Mouse (Mus musculus) adrenal gland, adult 18-20 months (tissue): Measurements from ENCODE around the gene A030005L19Rik. TPM values are rescaled to one million over a fixed set of nuclear protein-coding genes. Genes with fewer than 3 reads are reported as not detected.
"Not testable (repeated sequence)": the region's sequence is repeated elsewhere in the genome, so short reads cannot be mapped to it uniquely, and the experiment has no call there.

Source experiments
- DNase-seq, 2 experiments: peaks; one replicate each; pipeline ENCODE4 v3.0.0; 2021 to 2022; ENCODE audit warnings: low spot score in 2 of 2
- long read RNA-seq, 2 experiments: library from polyadenylated mRNA; stranded (forward); transcript quantifications; one replicate each; pipeline ENCODE4 v2.0.0; 2021
- total RNA-seq, 2 experiments: library from RNA; stranded (reverse); gene quantifications; 1 replicate in 1 of 2; 2 replicates in 1 of 2; pipeline ENCODE4 v1.2.3; 2021

A030005L19Rik gene
- total RNA-seq = not detected
- long read RNA-seq, experiment 1 = 0 reads
- long read RNA-seq, experiment 2 = 0 reads

DNA sequence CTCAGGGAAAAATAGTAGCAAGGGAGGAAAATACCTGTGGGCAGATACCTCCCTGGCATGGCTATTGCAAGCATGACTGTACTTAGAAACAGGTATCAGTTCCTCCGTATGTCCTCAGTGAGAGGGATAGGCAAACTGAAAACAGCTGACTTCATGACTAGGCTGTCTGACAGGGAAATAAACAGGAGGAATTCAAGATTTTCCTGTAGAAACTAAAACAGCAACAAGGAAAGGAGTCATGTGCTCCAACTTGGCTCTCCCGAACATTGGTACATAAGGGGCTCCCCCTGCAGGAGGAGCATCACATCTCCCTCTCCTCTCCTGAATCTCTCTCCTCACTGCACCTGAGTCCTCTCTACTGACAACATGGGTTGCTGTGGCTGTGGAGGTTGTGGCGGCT lies at the start of gene A030005L19Rik:
Gene A030005L19Rik (plus strand): TSS at position 301 of the 400 bp plus-strand sequence.
- no peak for DNase-seq

DNA sequence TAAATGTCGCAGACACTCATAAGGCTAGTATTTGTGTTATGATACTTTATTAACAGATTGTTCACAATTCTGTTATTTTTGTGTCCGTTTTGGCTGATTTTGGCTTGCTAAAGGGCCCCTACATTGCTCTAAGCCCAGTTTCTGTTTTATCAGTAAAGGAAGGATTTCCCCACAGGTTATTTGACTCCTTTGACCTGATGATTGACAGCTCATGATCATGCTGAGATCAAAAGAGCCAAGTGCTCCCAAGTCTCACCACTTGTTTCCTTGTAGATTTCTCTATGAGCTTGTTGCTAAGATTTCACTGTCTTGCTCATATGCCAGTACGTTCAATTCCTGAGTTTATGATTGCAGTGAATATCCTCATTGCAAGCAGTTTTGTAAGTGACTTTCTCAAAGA lies 42.9 kb upstream of the A030005L19Rik start:
- no peak for DNase-seq

DNA sequence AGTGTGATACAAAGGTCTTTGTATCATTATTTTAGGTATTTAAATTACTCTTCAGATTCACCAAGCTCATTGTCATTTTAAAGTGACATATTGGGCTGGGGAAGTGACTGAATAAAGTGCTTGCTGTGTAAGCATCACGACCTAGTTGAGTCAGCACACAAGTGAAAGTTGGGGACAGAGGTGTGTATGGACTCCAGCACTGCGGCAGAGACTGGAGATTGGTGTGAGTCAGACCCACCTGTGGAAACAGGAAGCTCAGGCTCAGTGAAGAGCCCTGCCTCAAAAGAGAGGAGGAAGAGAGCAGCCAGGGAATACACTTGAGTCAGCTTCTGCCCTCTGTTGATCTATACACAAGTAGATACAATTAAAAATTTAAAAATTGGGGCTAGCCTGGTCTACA lies 34.0 kb upstream of the A030005L19Rik start:
- no peak for DNase-seq

DNA sequence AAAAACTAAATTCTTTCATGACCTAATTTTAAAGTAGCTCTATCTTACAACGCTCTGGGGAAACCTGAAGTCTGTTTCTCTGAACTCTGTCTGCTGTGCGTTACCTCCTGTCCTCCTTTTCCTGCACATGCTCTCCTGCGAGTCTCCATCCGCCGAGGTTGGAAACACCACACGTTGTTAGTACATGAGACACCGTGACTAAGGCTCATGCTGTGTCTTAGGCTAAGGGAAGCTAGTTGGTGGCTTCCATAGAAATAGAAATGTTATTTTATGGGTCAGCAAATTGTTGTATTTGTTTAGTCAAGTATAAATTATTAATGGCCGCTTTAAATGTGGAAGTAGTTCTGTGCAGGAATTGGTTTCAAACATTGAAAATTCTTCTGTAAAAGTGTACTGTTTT lies 32.9 kb upstream of the A030005L19Rik start:
- no peak for DNase-seq

DNA sequence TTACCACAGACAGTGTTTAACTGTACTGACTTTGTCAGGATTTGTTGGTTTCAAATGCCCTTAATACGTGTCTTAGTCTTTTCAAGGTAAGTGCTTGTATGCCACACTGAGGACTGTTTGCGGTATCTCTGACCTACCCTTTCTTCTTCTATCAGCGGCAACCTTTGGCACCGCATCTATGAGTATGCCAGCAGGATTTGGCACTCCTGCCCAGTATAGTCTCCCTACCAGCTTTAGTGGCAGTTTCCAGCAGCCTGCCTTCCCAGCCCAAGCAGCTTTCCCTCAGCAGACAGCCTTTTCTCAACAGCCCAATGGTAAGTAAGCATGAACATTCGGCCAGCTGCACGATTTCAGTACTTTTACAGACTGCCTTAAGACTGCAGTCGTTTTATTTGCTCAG lies 19.9 kb upstream of the A030005L19Rik start:
- no peak for DNase-seq

DNA sequence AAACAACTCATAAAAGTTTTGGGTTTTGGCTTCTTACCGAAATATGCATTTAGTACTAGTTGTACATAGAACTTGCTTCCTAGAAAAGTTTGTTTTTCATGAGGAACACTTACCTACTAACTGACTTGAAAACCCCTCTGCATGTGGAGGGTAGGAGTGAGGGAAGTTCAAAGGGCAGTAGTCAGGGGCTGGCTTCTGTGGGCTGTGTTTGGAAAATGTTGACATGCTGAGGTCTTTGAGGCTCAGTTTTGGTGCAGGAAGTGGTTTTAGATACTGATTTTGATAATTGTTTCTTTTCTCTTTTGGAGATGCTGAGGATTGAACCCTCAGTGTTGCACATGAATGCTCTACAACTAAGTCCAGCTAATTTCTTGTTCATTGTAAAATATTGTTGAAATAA lies 12.6 kb upstream of the A030005L19Rik start:
- DNase-seq = no peak

DNA sequence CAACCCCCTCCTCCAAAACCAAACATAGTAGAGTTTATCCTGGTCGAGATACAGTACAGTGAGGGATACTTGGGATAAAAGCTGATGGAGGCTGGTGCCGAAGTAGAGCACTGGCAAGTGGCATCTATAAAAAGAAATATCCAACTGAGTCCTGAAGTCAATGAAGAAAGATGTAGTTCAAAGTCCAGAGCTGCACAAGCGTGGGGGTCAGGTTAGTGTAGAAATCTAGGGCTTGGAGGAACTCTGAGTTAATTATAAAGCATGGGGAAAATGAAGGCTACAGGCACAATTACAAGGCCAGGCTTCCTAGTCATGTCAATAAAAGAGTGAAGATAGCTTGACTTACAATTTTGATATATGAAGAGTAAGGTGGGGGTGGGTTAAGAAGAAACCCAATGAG lies 11.9 kb upstream of the A030005L19Rik start:
- DNase-seq = no peak

DNA sequence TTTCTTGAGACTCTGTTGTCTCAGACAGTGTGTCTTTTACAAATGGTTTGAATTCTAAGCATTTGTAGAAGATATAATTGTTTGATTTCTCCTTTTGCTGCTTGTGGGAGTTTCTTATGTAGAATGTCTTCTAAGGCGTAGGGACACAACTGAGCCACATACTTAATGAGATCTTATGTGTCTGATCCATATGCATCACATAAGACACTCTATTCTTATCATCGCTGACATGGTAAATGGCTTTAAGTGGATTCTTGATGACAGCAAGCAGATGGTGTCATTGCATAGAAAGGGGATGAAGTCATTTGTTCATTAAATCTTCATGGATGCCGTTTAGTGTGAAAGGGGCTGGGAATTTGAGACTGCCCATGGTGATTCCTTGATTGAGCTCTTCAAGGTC lies 7.2 kb upstream of the A030005L19Rik start:
- no peak for DNase-seq

DNA sequence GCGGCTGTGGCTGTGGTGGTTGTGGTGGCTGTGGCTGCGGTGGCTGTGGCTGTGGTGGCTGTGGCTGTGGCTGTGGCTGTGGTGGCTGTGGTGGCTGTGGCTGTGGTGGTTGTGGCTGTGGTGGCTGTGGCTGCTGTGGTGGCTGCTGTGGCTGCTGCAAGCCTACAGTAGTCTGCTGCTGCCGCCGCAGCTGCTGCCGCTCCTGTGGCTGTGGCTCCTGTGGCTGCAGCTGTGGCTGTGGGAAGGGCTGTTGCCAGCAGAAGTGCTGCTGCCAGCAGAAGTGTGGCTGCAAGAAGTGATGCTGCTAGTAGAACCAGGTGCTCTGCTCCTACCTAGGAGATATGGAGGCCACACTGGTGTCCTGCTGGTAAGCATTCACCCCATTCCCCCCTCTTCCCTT lies 309 bp downstream of the A030005L19Rik start:
- not testable (repeated sequence) for DNase-seq

DNA sequence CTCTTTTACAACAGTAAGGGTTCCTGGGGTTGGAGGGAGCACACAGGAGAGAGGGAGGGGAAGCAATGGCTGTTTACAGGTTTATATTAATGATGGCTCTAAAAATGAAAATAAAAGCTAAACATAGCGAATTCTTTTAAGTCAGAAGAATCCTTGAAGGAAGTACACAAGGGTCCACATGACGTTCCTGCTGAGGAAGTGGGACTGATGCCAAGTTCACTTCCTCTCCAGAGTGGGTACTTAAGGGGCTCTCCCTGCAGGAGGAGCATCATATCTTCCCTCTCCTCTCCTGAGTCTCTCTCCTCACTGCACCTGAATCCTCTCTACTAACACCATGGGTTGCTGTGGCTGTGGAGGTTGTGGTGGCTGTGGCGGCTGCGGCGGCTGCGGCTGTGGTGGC lies 11.5 kb downstream of the A030005L19Rik start, which contains the start of gene A030014E15Rik:
Gene A030014E15Rik (plus strand): TSS at position 268 of the 400 bp plus-strand sequence.
- no peak for DNase-seq

DNA sequence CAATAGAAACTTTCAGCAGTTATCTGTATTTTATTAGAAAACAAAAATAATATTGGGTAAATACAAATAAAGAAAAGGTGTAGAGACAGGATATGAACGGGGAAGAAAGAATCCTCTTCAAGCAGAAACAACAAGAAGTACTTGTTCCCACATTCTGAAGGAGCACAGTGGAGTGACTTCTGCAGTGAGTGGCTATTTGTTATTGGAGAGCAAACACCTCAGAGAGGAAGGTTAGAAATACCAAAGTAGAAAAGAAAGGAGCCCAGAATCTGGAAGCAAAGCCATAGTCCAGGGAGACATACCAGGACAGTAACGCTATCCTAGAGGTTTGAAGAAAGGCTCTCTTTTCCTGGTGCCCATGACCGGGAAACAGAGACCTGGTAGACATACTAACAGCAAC lies 17.4 kb downstream of the A030005L19Rik start:
- DNase-seq = not testable (repeated sequence)

DNA sequence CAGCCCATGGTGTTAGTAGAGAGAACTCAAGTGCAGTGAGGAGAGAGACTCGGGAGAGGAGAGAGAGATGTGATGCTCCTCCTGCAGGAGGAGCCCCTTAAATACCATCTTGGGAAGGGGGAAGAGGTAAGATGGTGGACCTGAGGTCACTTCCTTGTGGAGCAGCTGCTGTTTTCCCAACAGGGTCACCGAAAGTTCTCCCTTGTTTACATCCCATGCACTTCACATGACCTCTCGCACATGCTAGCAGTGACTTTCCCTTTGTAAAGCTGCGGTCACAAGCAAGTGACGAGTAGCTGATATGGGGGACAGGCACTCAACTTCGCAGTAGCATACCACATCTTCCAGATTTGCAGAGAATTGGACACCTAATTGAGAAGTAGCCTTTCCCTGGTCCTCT lies 18.2 kb downstream of the A030005L19Rik start, which contains the start of gene Gm6217:
Gene Gm6217 (minus strand): TSS at position 74 of the 400 bp plus-strand sequence.
- not testable (repeated sequence) for DNase-seq

DNA sequence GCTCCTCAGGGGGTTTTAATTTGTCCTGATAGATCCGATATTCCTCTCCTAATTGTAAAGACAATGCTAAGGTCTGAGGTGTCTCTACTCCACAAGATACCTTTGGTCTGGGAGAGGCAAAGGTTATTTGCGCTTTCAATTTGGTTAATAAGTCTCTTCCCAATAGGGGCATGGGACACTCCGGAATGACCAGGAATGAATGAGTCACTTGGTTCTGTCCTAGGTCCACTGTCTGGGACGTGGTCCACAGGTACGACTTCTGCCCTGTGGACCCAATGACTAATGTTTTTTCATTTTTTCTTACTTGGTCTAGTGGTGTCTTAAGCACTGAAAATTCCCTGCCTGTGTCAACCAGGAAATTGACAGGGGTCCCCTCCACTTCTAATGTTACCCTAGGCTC lies 25.5 kb downstream of the A030005L19Rik start:
- no peak for DNase-seq

DNA sequence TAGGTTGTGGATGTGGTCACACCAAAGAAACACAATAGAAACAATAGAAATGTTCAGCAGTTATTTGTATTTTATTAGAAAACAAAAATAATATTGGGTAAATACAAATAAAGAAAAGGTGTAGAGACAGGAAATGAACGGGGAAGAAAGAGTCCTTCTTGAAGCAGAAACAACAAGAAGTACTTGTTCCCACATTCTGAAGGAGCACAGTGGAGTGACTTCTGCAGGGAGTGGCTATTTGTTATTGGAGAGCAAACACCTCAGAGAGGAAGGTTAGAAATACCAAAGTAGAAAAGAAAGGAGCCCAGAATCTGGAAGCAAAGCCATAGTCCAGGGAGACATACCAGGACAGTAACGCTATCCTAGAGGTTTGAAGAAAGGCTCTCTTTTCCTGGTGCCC lies 29.4 kb downstream of the A030005L19Rik start:
- not testable (repeated sequence) for DNase-seq

DNA sequence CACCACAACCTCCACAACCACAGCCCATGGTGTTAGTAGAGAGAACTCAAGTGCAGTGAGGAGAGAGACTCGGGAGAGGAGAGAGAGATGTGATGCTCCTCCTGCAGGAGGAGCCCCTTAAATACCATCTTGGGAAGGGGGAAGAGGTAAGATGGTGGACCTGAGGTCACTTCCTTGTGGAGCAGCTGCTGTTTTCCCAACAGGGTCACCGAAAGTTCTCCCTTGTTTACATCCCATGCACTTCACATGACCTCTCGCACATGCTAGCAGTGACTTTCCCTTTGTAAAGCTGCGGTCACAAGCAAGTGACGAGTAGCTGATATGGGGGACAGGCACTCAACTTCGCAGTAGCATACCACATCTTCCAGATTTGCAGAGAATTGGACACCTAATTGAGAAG lies 30.2 kb downstream of the A030005L19Rik start, which contains the start of gene A030003K21Rik:
Gene A030003K21Rik (minus strand): TSS at position 94 of the 400 bp plus-strand sequence.
- not testable (repeated sequence) for DNase-seq

DNA sequence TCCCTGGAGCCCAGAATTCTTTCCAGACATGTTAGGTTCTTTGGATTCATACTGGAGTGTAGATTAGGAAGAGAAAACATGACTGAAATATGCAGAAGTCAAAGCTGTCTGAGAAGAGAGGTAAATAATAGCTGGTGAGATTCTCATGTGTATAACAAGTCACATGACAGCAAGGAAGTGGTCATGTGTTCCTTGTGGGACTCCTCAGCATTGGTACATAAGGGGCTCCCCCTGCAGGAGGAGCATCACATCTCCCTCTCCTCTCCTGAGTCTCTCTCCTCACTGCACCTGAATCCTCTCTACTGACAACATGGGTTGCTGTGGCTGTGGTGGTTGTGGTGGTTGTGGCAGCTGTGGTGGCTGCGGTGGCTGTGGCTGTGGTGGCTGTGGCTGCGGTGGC lies 32.9 kb downstream of the A030005L19Rik start:
- not testable (repeated sequence) for DNase-seq

DNA sequence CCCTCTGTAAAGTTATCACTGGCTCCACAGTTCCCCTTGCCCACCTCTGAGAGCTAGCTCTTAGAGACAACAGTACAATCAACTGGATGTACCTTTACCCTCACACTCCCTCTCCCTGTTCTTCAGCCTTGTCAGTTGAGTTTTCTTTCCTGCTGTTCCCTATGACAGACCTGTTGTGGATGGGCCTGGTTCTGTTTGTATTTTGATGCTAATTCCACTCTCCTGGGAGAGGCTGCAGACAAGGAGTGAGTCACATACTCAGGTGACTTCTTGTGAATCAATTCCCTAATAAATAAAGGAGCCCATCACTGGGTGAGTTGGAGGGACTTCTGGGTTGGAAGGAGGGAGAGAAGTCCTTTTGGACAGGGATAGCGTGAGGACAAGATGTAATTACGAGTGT lies 35.5 kb downstream of the A030005L19Rik start:
- no peak for DNase-seq

DNA sequence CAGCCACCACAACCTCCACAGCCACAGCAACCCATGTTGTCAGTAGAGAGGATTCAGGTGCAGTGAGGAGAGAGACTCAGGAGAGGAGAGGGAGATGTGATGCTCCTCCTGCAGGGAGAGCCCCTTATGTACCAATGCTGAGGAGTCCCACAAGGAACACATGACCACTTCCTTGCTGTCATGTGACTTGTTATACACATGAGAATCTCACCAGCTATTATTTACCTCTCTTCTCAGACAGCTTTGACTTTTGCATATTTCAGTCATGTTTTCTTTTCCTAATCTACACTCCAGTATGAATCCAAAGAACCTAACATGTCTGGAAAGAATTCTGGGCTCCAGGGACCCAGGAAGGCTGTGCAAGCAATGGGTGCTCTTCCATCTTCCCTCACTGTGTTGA lies 42.8 kb downstream of the A030005L19Rik start, which contains the start of gene Gm7544:
Gene Gm7544 (minus strand): TSS at position 101 of the 400 bp plus-strand sequence.
- not testable (repeated sequence) for DNase-seq

DNA sequence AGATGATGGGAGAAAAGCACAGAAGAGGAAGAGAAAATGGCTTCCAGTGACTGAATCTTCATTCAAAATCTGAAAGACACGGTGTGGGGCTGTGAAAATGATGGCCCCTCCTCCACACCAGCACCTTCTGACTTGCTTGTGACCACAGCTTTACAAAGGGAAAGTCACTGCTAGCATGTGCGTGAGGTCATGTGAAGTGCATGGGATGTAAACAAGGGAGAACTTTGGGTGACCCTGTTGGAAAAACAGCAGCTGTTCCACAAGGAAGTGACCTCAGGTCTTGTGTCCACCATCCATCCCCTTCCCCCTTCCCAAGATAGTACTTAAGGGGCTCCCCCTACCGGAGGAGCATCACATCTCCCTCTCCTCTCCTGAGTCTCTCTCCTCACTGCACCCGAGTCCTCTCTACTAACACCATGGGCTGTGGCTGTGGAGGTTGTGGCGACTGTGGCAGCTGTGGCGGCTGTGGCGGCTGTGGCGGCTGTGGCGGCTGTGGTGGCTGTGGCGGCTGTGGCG lies 46.8 kb downstream of the A030005L19Rik start, which contains the start of gene Gm47955:
Gene Gm47955 (plus strand): TSS at position 417 of the 516 bp plus-strand sequence.
- DNase-seq = no peak
